Mouse (Mus musculus) neural tube, embryonic 14.5 days (tissue): ENCODE results near the gene Slc5a2. TPM values are rescaled to one million over a fixed set of nuclear protein-coding genes. Genes with fewer than 3 reads are reported as not detected.

Experiments
- ATAC-seq: fragments of 200-750 bp; cut with Nextera tagmentation; 2 replicates; pipeline ENCODE4 v1.8.0; 2017; ENCODE audit warnings: low read depth, mild to moderate bottlenecking, moderate TSS enrichment, moderate library complexity
- H3K27ac ChIP-seq: fragments of 300-500 bp; sonication (generic); 2 replicates; pipeline ENCODE4 v1.5.1; 2014; ENCODE audit warnings: low read depth, mild to moderate bottlenecking, control low read depth, low read length, moderate library complexity, mixed read lengths
- H3K27me3 ChIP-seq: fragments of 300-500 bp; sonication (generic); 2 replicates; pipeline ENCODE4 v1.6.1; 2014; ENCODE audit warnings: low read length; ENCODE audit not compliant: control insufficient read depth, insufficient read depth
- H3K36me3 ChIP-seq: fragments of 300-500 bp; sonication (generic); 2 replicates; pipeline ENCODE4 v1.6.1; 2014; ENCODE audit warnings: low read length, mixed read lengths; ENCODE audit not compliant: control insufficient read depth, insufficient read depth
- H3K4me1 ChIP-seq: fragments of 300-500 bp; sonication (generic); 2 replicates; pipeline ENCODE4 v1.6.1; 2014; ENCODE audit warnings: low read length; ENCODE audit not compliant: control insufficient read depth, insufficient read depth
- H3K4me2 ChIP-seq: fragments of 300-500 bp; sonication (generic); 2 replicates; pipeline ENCODE4 v1.6.1; 2014; ENCODE audit warnings: mild to moderate bottlenecking, low read depth, low read length, control low read depth
- H3K4me3 ChIP-seq: fragments of 300-500 bp; sonication (generic); 2 replicates; pipeline ENCODE4 v1.5.1; 2014; ENCODE audit warnings: low read depth, low read length, control low read depth, mixed read lengths
- H3K9ac ChIP-seq: fragments of 300-500 bp; sonication (generic); replicated peaks from 2 replicates; pipeline ENCODE4 v1.6.1; 2014; ENCODE audit warnings: low read depth, mild to moderate bottlenecking, control low read depth, low read length, mixed read lengths
- H3K9me3 ChIP-seq: fragments of 300-500 bp; sonication (generic); 2 replicates; pipeline ENCODE4 v1.6.1; 2016; ENCODE audit warnings: low read length; ENCODE audit not compliant: control insufficient read depth
- WGBS: fragments of 180-500 bp; shearing (Covaris S2); extraction: QIAGEN DNeasy Blood & Tissue Kit; methylation state at CpG from one replicate; pipeline ENCODE4 v1.1.7; 2014; 5-methylcytosine and 5-hydroxymethylcytosine counted together
- microRNA-seq: library from miRNA; unstranded; fragments of <30 nt; microRNA quantifications from one replicate; pipeline ENCODE4, GENCODE M21; 2016
- polyA plus RNA-seq: library from polyadenylated mRNA; unstranded; fragments of >200 nt; fragmentation: Nextera tagmentation; extraction: Ambion mirVana; gene quantifications from 2 replicates; pipeline ENCODE4 v1.2.1, GENCODE M21; 2014

Gene Slc5a2
- polyA plus RNA-seq, 1 experiment from 2014 or later, result not detected

GRCm38 (mm10) chr7:128312375-128313059 is 47.1 kb downstream of the Slc5a2 start:
- H3K9me3 ChIP-seq, result no peaks in the 10 kb centered on the region
- no peaks in the 10 kb centered on the region for H3K36me3 ChIP-seq
- no peak overlapping the region for H3K9ac ChIP-seq
- no peaks in the 10 kb centered on the region for H3K4me1 ChIP-seq
- no peak overlapping the region for H3K4me3 ChIP-seq
- no peak for ATAC-seq
- WGBS, result 59% methylated on average over 13 of the region's 13 CpGs
- no peaks in the 10 kb centered on the region for H3K27me3 ChIP-seq
- H3K4me2 ChIP-seq, result no peak overlapping the region
- no peak overlapping the region for H3K27ac ChIP-seq

GRCm38 (mm10) chr7:128313601-128314000 is 48.1 kb downstream of the Slc5a2 start:
- no peak for ATAC-seq
- H3K4me3 ChIP-seq, result no peak overlapping the region
- H3K36me3 ChIP-seq, result no peaks in the 10 kb centered on the region
- H3K4me2 ChIP-seq, result no peak overlapping the region
- H3K4me1 ChIP-seq, result no peaks in the 10 kb centered on the region
- H3K9ac ChIP-seq, result no peak overlapping the region
- WGBS, result 81% methylated on average over 2 of the region's 2 CpGs
- H3K27ac ChIP-seq, result no peak overlapping the region
- H3K9me3 ChIP-seq, result no peaks in the 10 kb centered on the region
- no peaks in the 10 kb centered on the region for H3K27me3 ChIP-seq

GRCm38 (mm10) chr7:128314491-128314890 is 49.0 kb downstream of the Slc5a2 start:
- 85% methylated on average over 7 of the region's 7 CpGs for WGBS
- no peaks in the 10 kb centered on the region for H3K36me3 ChIP-seq
- H3K27ac ChIP-seq, result no peak overlapping the region
- no peaks in the 10 kb centered on the region for H3K27me3 ChIP-seq
- H3K9me3 ChIP-seq, result no peaks in the 10 kb centered on the region
- no peaks in the 10 kb centered on the region for H3K4me1 ChIP-seq
- H3K4me2 ChIP-seq, result no peak overlapping the region
- ATAC-seq, result no peak
- H3K4me3 ChIP-seq, result no peak overlapping the region
- no peak overlapping the region for H3K9ac ChIP-seq

- Histone ChIP-seq H3K9ac (no peak overlapping the region), H3K27me3 (no peaks in the 10 kb centered on the region), H3K4me2 (no peak overlapping the region), H3K36me3 (no peaks in the 10 kb centered on the region), H3K4me1 (no peaks in the 10 kb centered on the region), H3K27ac (no peak overlapping the region), H3K4me3 (no peak overlapping the region), H3K9me3 (no peaks in the 10 kb centered on the region)
- no peak for ATAC-seq
- 58% methylated on average over 4 of the region's 4 CpGs for WGBS
Measured at GRCm38 (mm10) chr7:128317011-128317410, 51.6 kb downstream of the Slc5a2 start.

- ATAC-seq, result no peak
- Histone ChIP-seq H3K27ac (no peak overlapping the region), H3K4me2 (no peak overlapping the region), H3K27me3 (no peaks in the 10 kb centered on the region), H3K9ac (no peak overlapping the region), H3K4me1 (no peaks in the 10 kb centered on the region), H3K9me3 (no peaks in the 10 kb centered on the region), H3K36me3 (no peaks in the 10 kb centered on the region), H3K4me3 (no peak overlapping the region)
- 88% methylated on average over 7 of the region's 7 CpGs for WGBS
Measured at GRCm38 (mm10) chr7:128319140-128319539, 53.7 kb downstream of the Slc5a2 start.

GRCm38 (mm10) chr7:128320219-128320816 is 54.9 kb downstream of the Slc5a2 start:
- Histone ChIP-seq H3K9me3 (no peaks in the 10 kb centered on the region), H3K36me3 (no peaks in the 10 kb centered on the region), H3K4me3 (no peak overlapping the region), H3K9ac (no peak overlapping the region), H3K4me2 (no peak overlapping the region), H3K27me3 (no peaks in the 10 kb centered on the region), H3K4me1 (no peaks in the 10 kb centered on the region), H3K27ac (no peak overlapping the region)
- WGBS, result 63% methylated on average over 2 of the region's 2 CpGs
- ATAC-seq, result no peak

GRCm38 (mm10) chr7:128321260-128321659 is 55.8 kb downstream of the Slc5a2 start:
- Histone ChIP-seq H3K27me3 (no peaks in the 10 kb centered on the region), H3K4me3 (no peak overlapping the region), H3K4me2 (no peak overlapping the region), H3K9ac (no peak overlapping the region), H3K27ac (no peak overlapping the region), H3K9me3 (no peaks in the 10 kb centered on the region), H3K4me1 (no peaks in the 10 kb centered on the region), H3K36me3 (no peaks in the 10 kb centered on the region)
- ATAC-seq, result no peak
- WGBS, result 78% methylated on average over 7 of the region's 7 CpGs

Small RNA genes within 50 kb of the gene (microRNA-seq; reads per million reads assigned to microRNA genes)
- not detected for gene Mir3103

Other genes with a start within 250 kb of the Slc5a2 start
- 0.25 and 1.2 TPM in 2 replicates for gene Itgam, start 203.0 kb upstream of the Slc5a2 start, polyA plus RNA-seq
- not detected in 2 replicates for gene Gm49368, start 203.0 kb upstream of the Slc5a2 start, polyA plus RNA-seq
- 0.15 TPM in 1 of 2 replicates, not detected in the other for gene Itgax, start 136.1 kb upstream of the Slc5a2 start, polyA plus RNA-seq
- gene Itgad, start 111.3 kb upstream of the Slc5a2 start, polyA plus RNA-seq, result not detected in 2 replicates
- gene Cox6a2, start 59.3 kb upstream of the Slc5a2 start, polyA plus RNA-seq, result 0.86 TPM in 1 of 2 replicates, not detected in the other
- 9.0 and 10.7 TPM in 2 replicates for gene Armc5, start 28.3 kb upstream of the Slc5a2 start, polyA plus RNA-seq
- 9.5 and 9.7 TPM in 2 replicates for gene 9130023H24Rik, start 27.6 kb upstream of the Slc5a2 start, polyA plus RNA-seq
- gene Tgfb1i1, start 18.8 kb upstream of the Slc5a2 start, polyA plus RNA-seq, result 15.2 and 24.7 TPM in 2 replicates
- 25.9 and 27.9 TPM in 2 replicates for gene BC017158, start 32.5 kb downstream of the Slc5a2 start, polyA plus RNA-seq
- 52.9 and 56.8 TPM in 2 replicates for gene Rgs10, start 153.1 kb downstream of the Slc5a2 start, polyA plus RNA-seq
- 41.0 and 41.7 TPM in 2 replicates for gene Tial1, start 196.1 kb downstream of the Slc5a2 start, polyA plus RNA-seq